Mouse (Mus musculus) megakaryocyte, adult 5-6 weeks (primary cell): Measurements from ENCODE around the gene N4bp1. TPM values are rescaled to one million over a fixed set of nuclear protein-coding genes. Genes with fewer than 3 reads are reported as not detected.

Source experiments
- ATAC-seq: 2 replicates; pipeline ENCODE4 v1.8.0; 2016; ENCODE audit warnings: mild to moderate bottlenecking, inconsistent platforms; ENCODE audit not compliant: poor library complexity, severe bottlenecking
- total RNA-seq, 2 experiments: library from RNA; stranded (forward) in 1 of 2; stranded (reverse) in 1 of 2; fragments of 153-499, 151-499 nt in 1 of 2; fragments of 221-1000, 200-1000 nt in 1 of 2; gene quantifications; 2 replicates each; pipeline versions ENCODE4 v1.2.3 to v1.2.4; 2015 to 2017

The N4bp1 gene
- 36.1 and 36.9 TPM in 2 replicates for total RNA-seq (2015)
- total RNA-seq (2017) = 27.2 and 32.2 TPM in 2 replicates

GRCm38 (mm10) chr8:86884489-86885463 lies at the start of gene N4bp1:
Gene N4bp1, minus strand, starts transcription at chr8:86885258.
- peak; percentile 70 for ATAC-seq

DNA sequence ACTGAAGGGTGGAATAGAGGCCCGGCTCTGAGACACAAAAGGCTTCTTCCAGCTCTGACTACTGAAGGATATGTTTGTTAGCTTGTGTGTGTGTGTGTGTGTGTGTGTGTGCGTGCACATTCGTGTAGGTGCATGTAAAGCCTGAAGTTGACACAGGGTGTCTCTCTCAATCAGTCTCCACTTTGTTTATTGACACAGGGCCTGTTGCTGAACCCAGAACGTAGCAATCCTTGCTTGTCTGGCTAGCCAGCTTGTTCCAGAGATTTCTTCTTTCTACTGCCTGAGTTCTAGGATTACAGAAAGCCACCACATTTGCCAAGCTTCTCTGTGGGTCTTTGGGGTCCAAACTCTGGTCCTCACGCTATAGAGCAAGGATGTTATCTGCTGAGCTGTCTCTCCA lies 49.8 kb upstream of the N4bp1 start:
- no peak for ATAC-seq

- ATAC-seq = no peak
These were observed 49.3 kb upstream of the N4bp1 start for GRCm38 (mm10) chr8:86934393-86934792.

GRCm38 (mm10) chr8:86933898-86934297 lies 48.8 kb upstream of the N4bp1 start:
- ATAC-seq = no peak

DNA sequence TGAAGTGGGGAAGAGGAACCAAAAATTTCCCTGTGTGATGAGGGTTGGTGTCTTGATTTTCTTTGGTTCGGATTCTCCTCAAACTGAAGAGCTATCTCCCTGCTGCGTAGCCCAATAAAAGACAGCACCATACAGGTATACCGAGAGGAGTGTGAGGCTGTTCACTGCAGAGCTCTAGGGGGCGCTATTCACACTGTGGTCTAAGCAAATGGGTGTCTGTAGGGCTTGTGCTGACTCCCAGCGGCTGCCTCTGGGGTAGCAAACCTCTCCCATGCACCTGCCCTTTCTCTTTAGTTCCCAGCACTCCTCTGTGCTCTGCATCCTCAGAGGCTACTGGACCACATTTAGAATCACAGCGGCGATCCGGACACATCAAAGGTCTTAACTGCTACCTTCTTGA lies 41.2 kb upstream of the N4bp1 start:
- no peak for ATAC-seq

DNA sequence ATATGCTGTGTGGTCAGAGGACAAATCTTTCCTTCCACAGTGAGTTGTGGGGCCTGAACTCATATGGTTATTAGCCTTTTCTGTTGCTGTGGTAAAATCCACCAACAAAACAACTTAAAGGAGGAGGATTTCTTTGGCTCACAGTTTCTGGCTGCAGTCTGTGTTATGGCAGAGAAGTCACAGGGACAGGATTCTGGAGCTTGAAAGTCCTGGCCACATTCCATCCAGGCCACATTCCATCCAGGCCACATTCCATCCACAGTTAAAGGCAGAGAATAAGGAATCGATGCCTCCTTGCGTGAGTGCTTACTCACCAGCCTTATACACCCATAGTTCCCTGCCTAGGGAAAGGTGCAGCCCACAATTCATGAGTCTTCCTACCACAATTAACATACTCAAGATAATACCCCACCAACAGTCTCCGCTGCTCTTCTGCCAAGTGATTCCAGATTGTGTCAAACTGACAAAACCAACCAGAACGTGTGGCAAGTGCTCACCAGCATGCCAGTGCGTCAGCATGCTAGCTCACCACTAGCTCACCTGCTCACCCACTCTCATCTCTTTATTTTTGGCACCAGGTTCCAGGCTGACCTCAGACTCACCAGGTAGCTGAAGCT lies 38.3 kb upstream of the N4bp1 start:
- ATAC-seq = no peak

DNA sequence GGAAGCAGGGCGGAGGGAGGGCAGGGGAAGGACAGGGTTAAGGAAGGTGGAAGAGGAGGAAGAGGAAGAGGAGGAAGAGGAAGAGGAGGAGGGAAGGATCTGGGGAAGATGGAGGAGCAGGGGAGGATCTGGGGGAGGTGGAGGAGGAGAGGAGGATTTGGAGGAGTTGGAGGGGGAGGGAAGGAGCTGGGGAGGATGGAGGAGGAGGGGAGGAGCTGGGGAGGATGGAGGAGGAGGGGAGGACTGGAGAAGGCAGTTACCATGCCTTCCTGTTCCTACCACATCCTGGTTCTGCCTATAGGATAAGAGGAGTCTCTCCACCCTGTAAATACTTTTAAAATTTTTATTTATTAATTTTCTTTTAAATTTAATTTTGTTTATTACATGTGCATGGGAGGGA lies 37.6 kb upstream of the N4bp1 start:
- ATAC-seq = no peak

DNA sequence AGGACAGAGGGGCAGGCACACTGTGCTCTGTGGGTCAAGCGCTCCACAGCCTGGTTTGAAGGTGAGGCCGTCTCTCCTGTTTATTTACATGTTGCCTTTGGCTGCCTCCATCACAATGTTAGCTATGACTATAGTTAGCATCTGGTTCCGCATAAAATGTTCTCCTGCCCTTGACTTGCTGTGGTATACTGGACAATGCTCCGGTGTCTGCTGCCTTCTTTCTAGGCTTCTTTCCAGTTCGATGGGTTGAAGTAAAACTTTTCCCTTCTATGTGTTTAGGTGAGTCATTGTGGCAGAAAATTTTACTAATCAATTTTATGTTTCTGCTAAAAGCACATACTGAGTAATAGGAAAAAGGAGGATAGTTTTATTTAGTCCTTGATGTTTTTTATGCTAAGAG lies 37.1 kb upstream of the N4bp1 start:
- ATAC-seq = no peak

DNA sequence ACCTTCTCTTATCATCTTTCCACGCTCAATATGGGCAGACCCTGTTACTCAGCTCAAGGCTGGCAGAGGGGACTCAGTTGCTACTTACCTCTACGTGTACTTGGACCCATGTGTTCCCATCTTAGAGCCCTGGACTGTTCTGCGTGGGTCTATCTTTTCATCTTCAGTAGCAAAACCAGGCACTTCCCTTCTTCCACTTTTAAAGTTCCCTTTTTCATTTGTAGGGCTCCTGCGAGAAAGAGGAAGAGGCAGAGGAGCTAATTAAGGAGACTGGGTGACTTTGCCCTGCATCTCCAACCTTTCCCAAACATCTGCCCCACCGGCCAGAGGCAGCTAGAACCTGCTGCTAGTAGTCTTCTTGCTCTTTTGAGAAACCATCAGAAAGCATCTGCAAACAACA lies 35.9 kb upstream of the N4bp1 start:
- peak; percentile 91 for ATAC-seq

GRCm38 (mm10) chr8:86920455-86920854 lies 35.4 kb upstream of the N4bp1 start:
- peak; percentile 52 for ATAC-seq

DNA sequence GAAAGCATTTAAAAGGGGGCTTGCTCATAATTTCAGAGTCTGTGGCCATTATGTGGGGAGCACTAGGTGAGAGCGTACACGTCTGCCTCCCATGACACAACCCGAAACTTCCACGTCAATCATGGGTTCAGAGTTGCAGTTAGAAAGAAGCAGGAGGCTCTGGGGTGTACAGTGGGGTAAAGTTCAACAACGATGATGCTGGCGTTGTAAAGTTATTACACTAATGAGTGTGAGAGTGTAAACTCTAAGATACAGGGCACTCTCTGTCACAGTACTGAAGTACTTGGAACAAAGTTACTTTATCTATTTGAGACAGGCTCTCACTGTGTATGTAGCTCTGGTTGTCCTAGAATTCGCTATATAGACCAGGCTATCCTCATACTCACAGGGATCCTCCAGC lies 35.0 kb upstream of the N4bp1 start:
- ATAC-seq = no peak

DNA sequence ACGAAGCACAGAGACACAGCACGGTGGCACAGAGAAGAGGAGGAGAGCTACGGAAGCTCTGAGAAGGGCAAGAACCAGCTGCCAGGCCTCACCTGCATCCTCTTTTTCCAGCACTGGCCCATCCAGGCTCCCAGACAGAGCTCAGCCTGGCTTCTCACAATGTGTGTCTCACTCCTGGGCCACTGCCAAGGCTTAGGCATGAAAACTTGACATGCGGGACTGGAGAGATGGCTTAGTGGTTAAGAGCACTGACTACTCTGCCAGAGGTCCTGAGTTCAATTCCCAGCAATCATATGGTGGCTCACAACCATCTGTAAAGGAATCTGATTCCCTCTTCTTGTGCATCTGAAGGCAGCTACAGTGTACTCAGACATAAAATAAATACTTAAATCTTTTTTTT lies 34.2 kb upstream of the N4bp1 start:
- ATAC-seq = no peak

GRCm38 (mm10) chr8:86918093-86918492 lies 33.0 kb upstream of the N4bp1 start:
- ATAC-seq = no peak

DNA sequence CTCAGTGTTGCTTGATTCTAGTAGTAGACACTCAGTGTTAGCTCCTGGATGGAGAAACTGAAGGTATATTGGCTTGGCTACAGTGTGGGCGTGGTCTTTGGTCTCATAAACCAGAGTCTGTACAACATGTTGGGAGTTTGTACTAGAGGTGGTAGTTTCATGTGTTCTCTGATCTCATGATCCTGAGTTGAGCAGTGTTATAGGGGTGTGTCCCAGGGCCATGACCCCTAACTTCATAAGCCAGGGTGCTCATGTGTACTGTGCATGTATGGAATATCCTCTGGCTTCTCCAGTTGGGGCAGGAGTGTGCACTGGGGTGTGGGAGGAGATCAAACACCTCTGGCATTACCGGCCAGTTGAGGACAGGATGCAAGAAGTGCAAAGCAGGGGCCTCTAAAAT lies 32.6 kb upstream of the N4bp1 start:
- no peak for ATAC-seq

DNA sequence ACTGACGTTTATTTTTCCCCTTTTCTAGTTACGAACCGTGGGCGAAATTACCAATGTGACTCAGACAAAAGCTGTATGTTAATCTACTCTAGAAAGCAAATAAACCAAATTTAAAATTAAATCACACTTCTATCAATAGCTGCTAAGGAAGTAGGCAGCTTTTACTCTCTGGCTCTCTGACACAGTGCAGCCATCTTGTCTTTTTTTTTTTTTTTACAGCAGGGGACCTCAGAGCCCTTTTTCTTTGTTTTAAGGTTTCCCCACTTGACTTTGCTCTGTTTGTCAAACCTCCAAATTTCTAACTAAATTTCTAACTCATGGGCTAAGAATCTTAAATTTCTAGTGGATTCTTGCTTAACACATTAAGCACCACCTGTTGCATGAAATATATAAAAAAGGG lies 31.3 kb upstream of the N4bp1 start:
- no peak for ATAC-seq

- no peak for ATAC-seq
These were observed 26.1 kb upstream of the N4bp1 start for GRCm38 (mm10) chr8:86911136-86911535.

DNA sequence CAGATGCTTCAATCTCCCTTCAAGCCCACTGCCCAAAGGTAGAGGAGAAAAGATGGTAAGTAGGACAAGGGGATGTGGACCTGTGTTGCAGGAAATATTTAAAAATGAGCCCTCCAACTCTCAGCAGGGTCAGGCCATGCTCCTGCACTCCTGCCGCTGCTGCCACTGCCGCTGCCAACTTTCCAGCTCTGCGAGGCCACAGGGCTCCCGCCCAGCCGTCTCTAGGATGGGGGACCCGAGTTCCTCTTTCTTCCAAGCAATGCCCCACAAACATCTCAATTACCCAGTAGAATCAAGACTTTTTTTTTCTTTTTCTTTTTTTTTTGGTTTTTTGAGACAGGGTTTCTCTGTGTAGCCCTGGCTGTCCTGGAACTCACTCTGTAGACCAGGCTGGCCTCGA lies 25.2 kb upstream of the N4bp1 start:
- no peak for ATAC-seq

- peak; percentile 94 for ATAC-seq
These were observed 23.5 kb upstream of the N4bp1 start for GRCm38 (mm10) chr8:86908536-86908935.

DNA sequence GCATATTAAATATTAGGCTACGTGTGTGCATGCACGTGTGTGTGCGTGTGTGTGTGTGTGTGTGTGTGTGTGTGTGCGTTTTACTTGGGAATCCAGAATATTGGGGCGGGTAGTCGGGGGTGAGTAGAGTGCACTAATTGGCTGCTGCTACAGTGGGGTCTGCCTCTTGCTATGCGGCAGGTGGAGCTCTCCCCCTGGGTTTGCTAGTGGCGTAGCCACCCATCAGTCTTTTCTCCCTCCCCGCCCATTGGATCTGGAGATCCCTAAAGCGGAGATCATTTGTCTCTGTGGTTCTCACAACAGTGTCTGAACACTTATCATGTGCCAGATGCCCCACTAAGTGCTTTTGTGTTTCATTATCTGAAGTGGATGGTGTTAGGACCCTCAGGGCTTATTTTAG lies 19.9 kb upstream of the N4bp1 start:
- ATAC-seq = no peak

- peak; percentile 95 for ATAC-seq
These were observed 18.0 kb upstream of the N4bp1 start for GRCm38 (mm10) chr8:86903104-86903503.

GRCm38 (mm10) chr8:86902656-86903055 lies 17.6 kb upstream of the N4bp1 start:
- peak; percentile 50 for ATAC-seq

DNA sequence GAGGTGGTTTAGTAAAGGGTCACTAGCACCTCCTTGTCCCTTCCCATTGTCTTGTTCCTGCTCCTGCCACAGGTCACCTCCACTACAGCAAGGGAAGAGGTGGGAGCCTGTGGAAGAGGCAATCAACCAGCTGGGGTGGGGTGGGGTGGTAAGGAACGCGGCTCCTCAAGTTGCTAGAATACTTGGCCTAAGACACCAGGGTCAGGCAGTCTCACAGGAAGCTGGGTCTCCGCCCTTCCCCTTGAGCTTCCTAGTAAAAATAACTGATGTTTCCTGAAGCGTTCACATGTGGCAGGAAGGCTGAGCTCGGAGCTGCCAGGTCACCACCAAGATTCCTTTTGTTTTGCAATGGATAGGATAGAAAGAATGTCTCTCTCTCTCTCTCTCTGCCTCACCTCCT lies 16.9 kb upstream of the N4bp1 start:
- no peak; the same call in 1 of the 2 replicates for ATAC-seq
